Mouse (Mus musculus): ENCODE data around the gene Ttc4. TPM values are rescaled to one million over a fixed set of nuclear protein-coding genes. Genes with fewer than 3 reads are reported as not detected.

Ttc4 gene
- polyA plus RNA-seq, 1 experiment: 28.2 TPM

DNA sequence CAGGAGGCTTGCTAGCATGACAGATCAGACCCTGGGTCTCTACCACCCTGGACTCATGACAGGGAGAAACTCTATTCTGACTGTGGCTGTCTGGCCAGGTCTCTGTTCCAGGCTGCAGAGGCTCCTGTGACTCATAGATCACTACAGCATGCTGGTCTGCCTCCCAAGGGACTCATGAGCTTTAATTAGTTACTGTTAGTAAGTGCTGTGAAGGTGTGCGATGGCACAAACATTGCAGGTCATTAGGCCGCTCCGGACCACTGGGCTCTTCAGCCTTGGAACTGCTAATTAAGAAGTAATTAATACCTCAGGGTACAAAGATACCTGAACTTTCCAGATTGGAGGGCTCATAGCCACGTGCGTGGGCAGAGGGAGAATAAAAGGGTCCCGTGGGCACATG lies 31.6 kb downstream of the Ttc4 start:
- H3K36me3 ChIP-seq (ENCODE audit: control insufficient read depth, insufficient read depth): no peaks in the 10 kb centered on the region
- H3K79me2 ChIP-seq (ENCODE audit: control insufficient read depth, insufficient read depth): peaks cover 5% of the 10 kb centered on the region
- no peak overlapping the region for H3K4me3 ChIP-seq

GRCm38 (mm10) chr4:106645797-106646196 lies 32.9 kb downstream of the Ttc4 start:
- no peak overlapping the region for H3K4me3 ChIP-seq
- H3K4me2 ChIP-seq (ENCODE audit: low read depth): no peak overlapping the region
- H3K27me3 ChIP-seq (ENCODE audit: control insufficient read depth, insufficient read depth, insufficient read length): peaks cover 7% of the 10 kb centered on the region
- no peak overlapping the region for H3ac ChIP-seq (ENCODE audit: control insufficient read depth, insufficient read length)
- H3K36me3 ChIP-seq (ENCODE audit: control insufficient read depth, insufficient read depth): no peaks in the 10 kb centered on the region
- H3K79me2 ChIP-seq (ENCODE audit: control insufficient read depth, insufficient read depth): no peaks in the 10 kb centered on the region
- TF ChIP-seq CEBPB (IDR thresholded peaks at IDR 0.05; ENCODE audit: insufficient read depth, poor library complexity, severe bottlenecking) (no peak), REST (IDR thresholded peaks at IDR 0.05; ENCODE audit: insufficient read depth, insufficient read length) (no peak), TCF3 (IDR thresholded peaks at IDR 0.05; ENCODE audit: insufficient read length, low read depth) (no peak), MYOD1 (IDR thresholded peaks at IDR 0.05; ENCODE audit: control insufficient read depth in 1 of 3, insufficient read length in 2 of 3, low read depth in 2 of 3) (no peak), TCF12 (IDR thresholded peaks at IDR 0.05; ENCODE audit: insufficient read depth, poor library complexity, severe bottlenecking) (no peak), USF1 (IDR thresholded peaks at IDR 0.05; ENCODE audit: low read depth) (no peak), MYOG (IDR thresholded peaks at IDR 0.05; ENCODE audit: control insufficient read depth in 1 of 3, insufficient read depth in 1 of 3, insufficient read length in 2 of 3, low read depth in 2 of 3) (no peak), POLR2A (IDR thresholded peaks at IDR 0.05; ENCODE audit: insufficient read length, low read depth) (no peak), E2F4 (IDR thresholded peaks at IDR 0.05; ENCODE audit: insufficient read depth) (no peak), SRF (IDR thresholded peaks at IDR 0.05; ENCODE audit: control insufficient read depth, insufficient read length, low read depth) (no peak), MAX (IDR thresholded peaks at IDR 0.05; ENCODE audit: low read depth) (no peak)

More for the DNA sequence above, 31.6 kb downstream of the Ttc4 start:
- Histone ChIP-seq H3ac (ENCODE audit: control insufficient read depth, insufficient read length) (no peak overlapping the region), H3K4me2 (ENCODE audit: low read depth) (no peak overlapping the region), H3K27me3 (ENCODE audit: control insufficient read depth, insufficient read depth, insufficient read length) (peaks cover 7% of the 10 kb centered on the region)
- no peak for TF ChIP-seq USF1 (IDR thresholded peaks at IDR 0.05; ENCODE audit: low read depth)

GRCm38 (mm10) chr4:106644218-106644610 lies 34.5 kb downstream of the Ttc4 start:
- TF ChIP-seq MYOG (IDR thresholded peaks at IDR 0.05; ENCODE audit: control insufficient read depth in 1 of 3, insufficient read depth in 1 of 3, insufficient read length in 2 of 3, low read depth in 2 of 3): no peak
- no peak for TF ChIP-seq POLR2AphosphoS2 (IDR thresholded peaks at IDR 0.05; ENCODE audit: insufficient read length, low read depth)
- TF ChIP-seq MYOD1 (IDR thresholded peaks at IDR 0.05; ENCODE audit: control insufficient read depth in 1 of 3, insufficient read length in 2 of 3, low read depth in 2 of 3): no peak
- no peak for TF ChIP-seq USF1 (IDR thresholded peaks at IDR 0.05; ENCODE audit: low read depth)
- TF ChIP-seq CEBPB (IDR thresholded peaks at IDR 0.05; ENCODE audit: insufficient read depth, poor library complexity, severe bottlenecking): no peak
- no peak for TF ChIP-seq REST (IDR thresholded peaks at IDR 0.05; ENCODE audit: insufficient read depth, insufficient read length)
- no peak for TF ChIP-seq TCF12 (IDR thresholded peaks at IDR 0.05; ENCODE audit: insufficient read depth, poor library complexity, severe bottlenecking)
- TF ChIP-seq E2F4 (IDR thresholded peaks at IDR 0.05; ENCODE audit: insufficient read depth): no peak
- no peak for TF ChIP-seq MAX (IDR thresholded peaks at IDR 0.05; ENCODE audit: low read depth)
- no peak for TF ChIP-seq SRF (IDR thresholded peaks at IDR 0.05; ENCODE audit: control insufficient read depth, insufficient read length, low read depth)
- no peak for TF ChIP-seq POLR2A (IDR thresholded peaks at IDR 0.05; ENCODE audit: insufficient read length, low read depth)
- TF ChIP-seq TCF3 (IDR thresholded peaks at IDR 0.05; ENCODE audit: insufficient read length, low read depth): no peak
- Histone ChIP-seq H3K27me3 (ENCODE audit: control insufficient read depth, insufficient read depth, insufficient read length) (peaks cover 9% of the 10 kb centered on the region), H3K4me2 (ENCODE audit: low read depth) (no peak overlapping the region), H3K36me3 (ENCODE audit: control insufficient read depth, insufficient read depth) (no peaks in the 10 kb centered on the region), H3ac (ENCODE audit: control insufficient read depth, insufficient read length) (no peak overlapping the region), H3K79me2 (ENCODE audit: control insufficient read depth, insufficient read depth) (no peaks in the 10 kb centered on the region), H3K4me3 (no peak overlapping the region)

DNA sequence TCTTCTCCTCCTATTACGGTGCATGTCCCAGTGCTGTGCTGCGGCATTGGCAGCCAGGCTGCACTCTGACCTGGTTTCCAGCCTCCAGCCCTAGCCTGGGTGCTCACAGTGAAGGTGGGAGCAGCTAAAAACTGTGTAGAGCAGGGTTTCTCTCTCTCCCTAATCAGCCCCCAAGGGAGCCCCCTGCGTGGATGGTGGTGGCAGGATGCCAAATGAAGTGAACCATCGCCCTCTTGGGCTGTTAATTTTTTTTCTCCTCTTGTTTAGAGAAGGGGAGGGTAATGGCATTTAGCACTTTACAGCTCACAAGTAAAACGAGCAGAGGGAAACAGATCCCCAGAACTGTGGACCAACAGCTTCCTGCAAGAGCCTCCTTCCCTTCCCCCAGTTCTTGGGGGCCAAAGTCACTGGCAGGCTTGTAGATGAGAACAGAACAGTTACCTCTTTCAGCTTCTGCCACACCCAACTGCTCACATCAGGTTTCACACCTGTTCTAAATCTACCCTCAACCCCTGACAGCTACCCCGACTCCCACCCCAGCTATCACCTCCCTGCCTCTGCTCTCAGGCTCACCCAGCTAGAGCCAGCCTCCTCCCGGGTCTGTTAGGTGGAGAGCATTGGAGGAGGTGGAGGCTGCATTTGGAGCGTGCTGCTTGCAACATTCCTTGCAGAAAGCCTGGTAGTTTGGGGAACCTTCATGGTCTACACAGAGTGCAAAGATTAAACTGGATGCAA lies 35.1 kb downstream of the Ttc4 start:
- Histone ChIP-seq H3K36me3 (ENCODE audit: control insufficient read depth, insufficient read depth) (no peaks in the 10 kb centered on the region), H3K79me2 (ENCODE audit: control insufficient read depth, insufficient read depth) (no peaks in the 10 kb centered on the region), H3ac (ENCODE audit: control insufficient read depth, insufficient read length) (no peak overlapping the region), H3K4me2 (ENCODE audit: low read depth) (no peak overlapping the region), H3K4me3 (no peak overlapping the region), H3K27me3 (ENCODE audit: control insufficient read depth, insufficient read depth, insufficient read length) (peaks cover 14% of the 10 kb centered on the region)
- TF ChIP-seq MYOG (IDR thresholded peaks at IDR 0.05; ENCODE audit: control insufficient read depth in 1 of 3, insufficient read depth in 1 of 3, insufficient read length in 2 of 3, low read depth in 2 of 3) (no peak), POLR2A (IDR thresholded peaks at IDR 0.05; ENCODE audit: insufficient read length, low read depth) (no peak), REST (IDR thresholded peaks at IDR 0.05; ENCODE audit: insufficient read depth, insufficient read length) (no peak), E2F4 (IDR thresholded peaks at IDR 0.05; ENCODE audit: insufficient read depth) (no peak), POLR2AphosphoS2 (IDR thresholded peaks at IDR 0.05; ENCODE audit: insufficient read length, low read depth) (no peak), TCF3 (IDR thresholded peaks at IDR 0.05; ENCODE audit: insufficient read length, low read depth) (no peak), TCF12 (IDR thresholded peaks at IDR 0.05; ENCODE audit: insufficient read depth, poor library complexity, severe bottlenecking) (no peak), USF1 (IDR thresholded peaks at IDR 0.05; ENCODE audit: low read depth) (no peak), CEBPB (IDR thresholded peaks at IDR 0.05; ENCODE audit: insufficient read depth, poor library complexity, severe bottlenecking) (no peak), MAX (IDR thresholded peaks at IDR 0.05; ENCODE audit: low read depth) (no peak), SRF (IDR thresholded peaks at IDR 0.05; ENCODE audit: control insufficient read depth, insufficient read length, low read depth) (no peak), MYOD1 (IDR thresholded peaks at IDR 0.05; ENCODE audit: control insufficient read depth in 1 of 3, insufficient read length in 2 of 3, low read depth in 2 of 3) (no peak)

DNA sequence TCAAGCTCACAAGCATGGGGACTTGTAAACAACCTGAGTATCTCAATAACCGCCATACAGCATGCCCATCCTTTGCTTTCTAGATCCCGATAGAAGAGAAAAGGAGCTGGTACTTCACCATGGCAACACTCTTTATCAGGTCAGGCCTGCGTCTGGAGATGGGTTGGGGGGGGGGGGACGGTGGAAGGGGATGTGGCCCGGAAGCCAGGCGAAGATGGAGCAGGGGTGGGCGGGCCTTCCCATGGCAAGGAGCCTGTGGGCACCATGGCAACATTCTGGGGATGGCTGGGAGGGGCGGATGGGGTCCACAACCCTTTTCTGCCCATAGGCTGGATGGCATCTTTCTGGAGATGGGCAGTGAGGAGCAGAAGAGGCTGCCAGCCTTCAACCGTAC lies 44.7 kb downstream of the Ttc4 start:
- no peak overlapping the region for H3K4me2 ChIP-seq (ENCODE audit: low read depth)
- H3K27me3 ChIP-seq (ENCODE audit: control insufficient read depth, insufficient read depth, insufficient read length): peaks cover 49% of the 10 kb centered on the region
- no peak for TF ChIP-seq TCF12 (IDR thresholded peaks at IDR 0.05; ENCODE audit: insufficient read depth, poor library complexity, severe bottlenecking)
- no peak for TF ChIP-seq MYOG (IDR thresholded peaks at IDR 0.05; ENCODE audit: control insufficient read depth in 1 of 3, insufficient read depth in 1 of 3, insufficient read length in 2 of 3, low read depth in 2 of 3)
- TF ChIP-seq MAX (IDR thresholded peaks at IDR 0.05; ENCODE audit: low read depth): no peak
- TF ChIP-seq USF1 (IDR thresholded peaks at IDR 0.05; ENCODE audit: low read depth): no peak
- no peak for TF ChIP-seq MYOD1 (IDR thresholded peaks at IDR 0.05; ENCODE audit: control insufficient read depth in 1 of 3, insufficient read length in 2 of 3, low read depth in 2 of 3)
- TF ChIP-seq CEBPB (IDR thresholded peaks at IDR 0.05; ENCODE audit: insufficient read depth, poor library complexity, severe bottlenecking): no peak
- TF ChIP-seq SRF (IDR thresholded peaks at IDR 0.05; ENCODE audit: control insufficient read depth, insufficient read length, low read depth): no peak
- no peak for TF ChIP-seq POLR2A (IDR thresholded peaks at IDR 0.05; ENCODE audit: insufficient read length, low read depth)
- no peak for TF ChIP-seq POLR2AphosphoS2 (IDR thresholded peaks at IDR 0.05; ENCODE audit: insufficient read length, low read depth)
- no peak for TF ChIP-seq TCF3 (IDR thresholded peaks at IDR 0.05; ENCODE audit: insufficient read length, low read depth)
- TF ChIP-seq REST (IDR thresholded peaks at IDR 0.05; ENCODE audit: insufficient read depth, insufficient read length): no peak
- no peak for TF ChIP-seq E2F4 (IDR thresholded peaks at IDR 0.05; ENCODE audit: insufficient read depth)
- H3ac ChIP-seq (ENCODE audit: control insufficient read depth, insufficient read length): no peak overlapping the region
- H3K4me3 ChIP-seq: no peak overlapping the region
- H3K79me2 ChIP-seq (ENCODE audit: control insufficient read depth, insufficient read depth): no peaks in the 10 kb centered on the region
- H3K36me3 ChIP-seq (ENCODE audit: control insufficient read depth, insufficient read depth): no peaks in the 10 kb centered on the region
